In genomic region chr6:29084401-29084800, GRCm38 (mm10) we compare ENCODE assay signal across 20 mouse cellular contexts. TPM values are rescaled to one million over a fixed set of nuclear protein-coding genes. Genes with fewer than 3 reads are reported as not detected.
"Had no signal": no experiment of that assay in that cellular context is flagged by ENCODE, and none has a peak within 500 bp of the region (broad histone marks: within the 10 kb centered on the region; RNA-seq: fewer than 3 reads in every experiment).

No protein-coding gene starts in this region.

- H3K4me1 ChIP-seq: liver, embryonic 13.5 days; midbrain, embryonic 12.5 days had no signal

- H3K36me3 ChIP-seq: limb, embryonic 10.5 days; limb, embryonic 13.5 days; liver, embryonic 13.5 days; midbrain, embryonic 12.5 days; midbrain, embryonic 15.5 days had no signal

- H3K4me3 ChIP-seq: layer of hippocampus, adult 2 months; limb, embryonic 10.5 days; limb, embryonic 13.5 days; liver, embryonic 13.5 days; midbrain, embryonic 12.5 days; midbrain, embryonic 15.5 days had no signal

- ATAC-seq: intestine, postnatal 0 days; midbrain, embryonic 15.5 days had no signal

- DNase-seq: kidney, adult 8-10 months; kidney, postnatal 25 days; layer of hippocampus, adult 9-11 months; liver, embryonic 13.5 days; lung, adult 2 months; thymus, adult 18-20 months; thymus, postnatal 36 days had no signal

- H3K27ac ChIP-seq: layer of hippocampus, adult 2 months; limb, embryonic 10.5 days; limb, embryonic 13.5 days; liver, embryonic 13.5 days; macrophage; midbrain, embryonic 12.5 days; midbrain, embryonic 15.5 days had no signal

- H3K9ac ChIP-seq: limb, embryonic 13.5 days; liver, embryonic 13.5 days; midbrain, embryonic 12.5 days; midbrain, embryonic 15.5 days had no signal

- H3K4me2 ChIP-seq: limb, embryonic 13.5 days; liver, embryonic 13.5 days; midbrain, embryonic 12.5 days; midbrain, embryonic 15.5 days had no signal

- H3K9me3 ChIP-seq: limb, embryonic 10.5 days; limb, embryonic 13.5 days; liver, embryonic 13.5 days; midbrain, embryonic 12.5 days; midbrain, embryonic 15.5 days had no signal

- H3K27me3 ChIP-seq: limb, embryonic 13.5 days; liver, embryonic 13.5 days; midbrain, embryonic 12.5 days; midbrain, embryonic 15.5 days had no signal

RNA-seq across cellular contexts. Expression of gene Lep, which starts 24.4 kb away (rescaled TPM):
- polyA plus RNA-seq: intestine, postnatal 0 days; limb, embryonic 10.5 days; limb, embryonic 13.5 days; liver, adult 2 months; liver, embryonic 13.5 days; liver, embryonic 16.5 days; lung, embryonic 16.5 days; macrophage; midbrain, embryonic 12.5 days; midbrain, embryonic 15.5 days; neural tube, embryonic 11.5 days; small intestine, adult 2 months; stomach, embryonic 16.5 days had no signal
